29 mouse cellular contexts compared by ENCODE assay signal in the genomic region with DNA sequence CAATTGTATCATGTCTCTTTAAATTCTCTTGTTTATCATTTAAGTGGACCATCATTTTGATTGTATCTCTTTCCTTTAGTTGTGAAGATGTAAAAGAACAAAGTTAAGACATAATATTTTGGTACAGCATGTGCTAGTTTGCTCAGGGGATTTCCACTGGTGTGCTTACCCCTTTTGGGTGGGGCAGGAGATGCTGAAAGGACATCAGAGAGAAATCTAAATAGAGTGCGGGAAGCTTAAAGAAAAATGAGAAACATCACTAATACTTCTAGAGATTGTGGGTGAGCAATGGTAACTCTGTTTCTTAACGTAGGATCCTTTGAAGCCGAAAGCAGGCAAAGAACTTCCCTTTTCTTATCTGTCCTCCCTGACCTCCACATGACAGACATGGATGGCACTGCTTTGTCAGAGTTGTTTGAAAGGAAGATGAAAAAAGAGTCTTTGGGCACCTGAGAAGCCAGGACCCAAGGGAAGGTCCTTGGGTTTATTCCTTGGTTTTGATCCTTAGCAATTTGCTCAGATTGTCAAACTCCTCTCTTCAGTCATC. TPM values are rescaled to one million over a fixed set of nuclear protein-coding genes. Genes with fewer than 3 reads are reported as not detected.
DNase-seq lines count a peak whose midpoint lies in the region; ATAC-seq and TF ChIP-seq lines count a peak whose summit lies in the region.
"Had no signal": no experiment of that assay in that cellular context is flagged by ENCODE, and none has a peak within 500 bp of the region (broad histone marks: within the 10 kb centered on the region; RNA-seq: fewer than 3 reads in every experiment).

No protein-coding gene starts in this region.

- TF ChIP-seq POLR2A in spleen, adult 2 months (IDR thresholded peaks at IDR 0.05; ENCODE audit: low read depth, low read length) = no peak

- no peaks in the 10 kb centered on the region for H3K36me3 ChIP-seq in spleen, adult 2 months (ENCODE audit: control insufficient read depth, insufficient read depth, low read length)
- H3K36me3 ChIP-seq: limb, embryonic 13.5 days; liver, embryonic 12.5 days; midbrain, embryonic 10.5 days; stomach, embryonic 15.5 days had no signal

- no peak overlapping the region for H3K4me3 ChIP-seq in spleen, adult 2 months (ENCODE audit: extremely low read depth, insufficient read depth, insufficient read length)
- H3K4me3 ChIP-seq: forebrain, embryonic 13.5 days; limb, embryonic 13.5 days; liver, embryonic 12.5 days; midbrain, embryonic 10.5 days; myocyte; stomach, embryonic 15.5 days had no signal

- H3K27ac ChIP-seq in spleen, adult 2 months (ENCODE audit: insufficient read depth, low read length) = peak overlapping the region; percentile 22; the same call in 1 of the 2 replicates
- H3K27ac ChIP-seq: forebrain, embryonic 13.5 days; hindbrain, embryonic 14.5 days; limb, embryonic 13.5 days; liver, embryonic 12.5 days; midbrain, embryonic 10.5 days; stomach, embryonic 15.5 days had no signal

- no peaks in the 10 kb centered on the region; the same call in 1 of the 2 replicates for H3K4me1 ChIP-seq in spleen, adult 2 months (ENCODE audit: control insufficient read depth, insufficient read depth, insufficient read length)
- H3K4me1 ChIP-seq: forebrain, embryonic 13.5 days; limb, embryonic 13.5 days; liver, embryonic 12.5 days; midbrain, embryonic 10.5 days; stomach, embryonic 15.5 days had no signal

- no peaks in the 10 kb centered on the region for H3K27me3 ChIP-seq in spleen, adult 2 months (ENCODE audit: control insufficient read depth, insufficient read depth, low read length)
- H3K27me3 ChIP-seq: forebrain, embryonic 13.5 days; limb, embryonic 13.5 days; liver, embryonic 12.5 days; stomach, embryonic 15.5 days had no signal

- peak in 1 of 2 experiments; percentile 22 for DNase-seq in spleen, adult 2 months (ENCODE audit: low read depth in 1 of 2, low spot score in 2 of 2)
- DNase-seq in spleen, adult 18-20 months = no peak
- peak; percentile 57 for DNase-seq in MEL-GATA-1-ER (ENCODE audit: extremely low read depth, low read depth)
- peak; percentile 85 for DNase-seq in induced T-regulatory cell, adult 2 months (ENCODE audit: low read depth)
- DNase-seq in thymus, postnatal 14 days = no peak
- no peak for DNase-seq in cerebellum, adult 9-11 months
- no peak for DNase-seq in kidney, adult 11 months
- DNase-seq: adrenal gland, adult 2 months; cerebellum, adult 18-20 months; cerebellum, postnatal 25 days; gastrocnemius, postnatal 10 days; heart, adult 18-20 months; heart, postnatal 36 days; kidney, postnatal 36 days; layer of hippocampus, adult 9-11 months; lung, adult 18-20 months; lung, postnatal 36 days; thymus, postnatal 36 days had no signal

- no peak for TF ChIP-seq CTCF in spleen, adult 2 months (IDR thresholded peaks at IDR 0.05; ENCODE audit: extremely low read depth, insufficient read depth, insufficient read length, insufficient replicate concordance)

- 17% methylated on average over 3 of the region's 3 CpGs for WGBS in spleen, adult 2 months

- 0 out of 2 replicates have a peak, but pooled peaks have one; percentile 13 for ATAC-seq in neutrophil, adult 5-6 weeks (ENCODE audit: extremely low read depth, insufficient number of reproducible peaks, low FRiP score, poor library complexity, severe bottlenecking)
- ATAC-seq: forebrain, embryonic 13.5 days; intestine, embryonic 16.5 days; liver, embryonic 12.5 days; midbrain, embryonic 16.5 days had no signal

RNA-seq across cellular contexts. Expression of a gene that starts 3.5 kb away (rescaled TPM):
- polyA plus RNA-seq in spleen, adult 2 months (2012; rRNA removed) = 7.5 and 9.6 TPM in 2 replicates
- 56.7 and 61.3 TPM in 2 replicates for total RNA-seq in neutrophil, adult 5-6 weeks (2017)
- polyA plus RNA-seq: adrenal gland, adult 2 months; forebrain, embryonic 13.5 days; hindbrain, embryonic 14.5 days; kidney, embryonic 14.5 days; midbrain, embryonic 16.5 days; myocyte had no signal

Comparison
In these comparisons a context has a peak if more than half of its experiments do, and no peak if none do; other contexts are left out.
1. DNase-seq: peak in MEL-GATA-1-ER (single experiment) and induced T-regulatory cell, adult 2 months (single experiment); none in spleen, adult 18-20 months (0 of 2), thymus, postnatal 14 days (single experiment), cerebellum, adult 9-11 months (single experiment) and kidney, adult 11 months (single experiment).